In genomic region chr8:78741496-78741895, GRCm38 (mm10) we compare ENCODE assay signal across 8 mouse cellular contexts.
DNase-seq lines count a peak whose midpoint lies in the region; ATAC-seq and TF ChIP-seq lines count a peak whose summit lies in the region.

No protein-coding gene starts in this region.

- H3K9ac ChIP-seq in forebrain, embryonic 14.5 days (ENCODE audit: low read length): no peak overlapping the region
- no peak overlapping the region for H3K9ac ChIP-seq in neural tube, embryonic 11.5 days (ENCODE audit: low read length)
- no peak overlapping the region for H3K9ac ChIP-seq in intestine, embryonic 16.5 days (ENCODE audit: low read depth, low read length)
- no peak overlapping the region for H3K9ac ChIP-seq in stomach, postnatal 0 days (ENCODE audit: low read length)

- no peak for TF ChIP-seq CTCF in stomach, postnatal 0 days (IDR thresholded peaks at IDR 0.05; ENCODE audit: low read depth)

- no peak; the same call in 1 of the 2 replicates for ATAC-seq in forebrain, embryonic 14.5 days
- no peak for ATAC-seq in neural tube, embryonic 11.5 days (ENCODE audit: insufficient read depth, low FRiP score, low TSS enrichment)
- ATAC-seq in intestine, embryonic 16.5 days: peak; percentile 13; the same call in 1 of the 2 replicates
- no peak for ATAC-seq in stomach, postnatal 0 days (ENCODE audit: low FRiP score, low TSS enrichment)

- no peak for TF ChIP-seq EP300 in stomach, postnatal 0 days (optimal IDR thresholded peaks at IDR 0.05)

- no peak overlapping the region for H3K4me2 ChIP-seq in forebrain, embryonic 14.5 days (ENCODE audit: low read length)
- no peak overlapping the region for H3K4me2 ChIP-seq in neural tube, embryonic 11.5 days (ENCODE audit: low read depth)
- H3K4me2 ChIP-seq in intestine, embryonic 16.5 days (ENCODE audit: low read depth, low read length): 0 out of 2 replicates have a peak overlapping the region, but pooled peaks have one; percentile 21
- no peak overlapping the region for H3K4me2 ChIP-seq in stomach, postnatal 0 days (replicated peaks; ENCODE audit: low read depth)

- H3K27me3 ChIP-seq in forebrain, embryonic 10.5 days (ENCODE audit: poor library complexity, severe bottlenecking): no peaks in the 10 kb centered on the region
- H3K27me3 ChIP-seq in forebrain, embryonic 14.5 days (replicated peaks; ENCODE audit: control insufficient read depth, insufficient read depth, low read length): no peaks in the 10 kb centered on the region
- no peaks in the 10 kb centered on the region for H3K27me3 ChIP-seq in neural tube, embryonic 11.5 days (ENCODE audit: control insufficient read depth, insufficient read depth, low read length)
- no peaks in the 10 kb centered on the region for H3K27me3 ChIP-seq in intestine, embryonic 16.5 days (replicated peaks; ENCODE audit: control insufficient read depth, insufficient read depth, low read length)
- H3K27me3 ChIP-seq in stomach, postnatal 0 days (ENCODE audit: control insufficient read depth, insufficient read depth, low read length): no peaks in the 10 kb centered on the region

- no peaks in the 10 kb centered on the region for H3K36me3 ChIP-seq in forebrain, embryonic 10.5 days (replicated peaks)
- H3K36me3 ChIP-seq in forebrain, embryonic 14.5 days (ENCODE audit: control insufficient read depth, insufficient read depth, low read length): no peaks in the 10 kb centered on the region
- no peaks in the 10 kb centered on the region for H3K36me3 ChIP-seq in neural tube, embryonic 11.5 days (ENCODE audit: control insufficient read depth, insufficient read depth, low read length)
- H3K36me3 ChIP-seq in intestine, embryonic 16.5 days (ENCODE audit: control insufficient read depth, insufficient read depth, low read length): no peaks in the 10 kb centered on the region
- no peaks in the 10 kb centered on the region for H3K36me3 ChIP-seq in stomach, postnatal 0 days (ENCODE audit: control insufficient read depth, insufficient read depth, low read length)

- DNase-seq in forebrain, embryonic 10.5 days (ENCODE audit: extremely low spot score, low spot score): no peak
- no peak for DNase-seq in forebrain, embryonic 14.5 days (ENCODE audit: low spot score)
- peak; percentile 28 for DNase-seq in neural tube, embryonic 11.5 days (ENCODE audit: low spot score)
- no peak for DNase-seq in neural tube, embryonic 10.5 days (ENCODE audit: extremely low spot score, low spot score)
- no peak for DNase-seq in stomach, postnatal 0 days (ENCODE audit: low spot score)
- no peak for DNase-seq in frontal cortex, adult 2 months (ENCODE audit: extremely low spot score in 1 of 2, low spot score in 1 of 2)
- no peak for DNase-seq in retina, postnatal 1 day

- peak overlapping the region; percentile 20; the same call in 1 of the 2 replicates for H3K27ac ChIP-seq in forebrain, embryonic 10.5 days
- H3K27ac ChIP-seq in forebrain, embryonic 14.5 days (ENCODE audit: low read depth, low read length): no peak overlapping the region
- no peak overlapping the region for H3K27ac ChIP-seq in neural tube, embryonic 11.5 days (ENCODE audit: low read depth, low read length)
- H3K27ac ChIP-seq in intestine, embryonic 16.5 days (ENCODE audit: low read length): peak overlapping the region; percentile 88
- H3K27ac ChIP-seq in stomach, postnatal 0 days (replicated peaks): peak overlapping the region; percentile 89

- H3K4me3 ChIP-seq in forebrain, embryonic 10.5 days: no peak overlapping the region
- no peak overlapping the region for H3K4me3 ChIP-seq in forebrain, embryonic 14.5 days (ENCODE audit: low read depth, low read length)
- no peak overlapping the region for H3K4me3 ChIP-seq in neural tube, embryonic 11.5 days (ENCODE audit: low read depth, low read length)
- H3K4me3 ChIP-seq in intestine, embryonic 16.5 days (ENCODE audit: low read length): no peak overlapping the region
- H3K4me3 ChIP-seq in stomach, postnatal 0 days (ENCODE audit: low read depth, low read length): no peak overlapping the region

- 78% methylated on average over 3 of the region's 3 CpGs for WGBS in forebrain, embryonic 10.5 days
- 87% methylated on average over 3 of the region's 3 CpGs for WGBS in forebrain, embryonic 14.5 days
- 79% methylated on average over 3 of the region's 3 CpGs for WGBS in neural tube, embryonic 11.5 days
- WGBS in intestine, embryonic 16.5 days: 54% methylated on average over 3 of the region's 3 CpGs
- 47% methylated on average over 3 of the region's 3 CpGs for WGBS in stomach, postnatal 0 days

- H3K9me3 ChIP-seq in forebrain, embryonic 10.5 days: no peaks in the 10 kb centered on the region
- H3K9me3 ChIP-seq in forebrain, embryonic 14.5 days (replicated peaks; ENCODE audit: control insufficient read depth, low read length): no peaks in the 10 kb centered on the region
- H3K9me3 ChIP-seq in neural tube, embryonic 11.5 days (ENCODE audit: control insufficient read depth, low read length): no peaks in the 10 kb centered on the region
- no peaks in the 10 kb centered on the region for H3K9me3 ChIP-seq in intestine, embryonic 16.5 days (ENCODE audit: control insufficient read depth, low read length)
- no peaks in the 10 kb centered on the region for H3K9me3 ChIP-seq in stomach, postnatal 0 days (ENCODE audit: control insufficient read depth, low read length)

- H3K4me1 ChIP-seq in forebrain, embryonic 10.5 days: peaks cover 22% of the 10 kb centered on the region
- no peaks in the 10 kb centered on the region for H3K4me1 ChIP-seq in forebrain, embryonic 14.5 days (ENCODE audit: control insufficient read depth, insufficient read depth, low read length)
- H3K4me1 ChIP-seq in neural tube, embryonic 11.5 days (ENCODE audit: control insufficient read depth, insufficient read depth, low read length): no peaks in the 10 kb centered on the region
- H3K4me1 ChIP-seq in intestine, embryonic 16.5 days (ENCODE audit: control insufficient read depth, insufficient read depth, low read length): peaks cover 18% of the 10 kb centered on the region
- no peaks in the 10 kb centered on the region for H3K4me1 ChIP-seq in stomach, postnatal 0 days (replicated peaks; ENCODE audit: control insufficient read depth, insufficient read depth)

Comparison
In these comparisons a context has a peak if more than half of its experiments do, and no peak if none do; other contexts are left out.
1. H3K27ac ChIP-seq: peak in forebrain, embryonic 10.5 days (single experiment), intestine, embryonic 16.5 days (single experiment) and stomach, postnatal 0 days (single experiment); none in forebrain, embryonic 14.5 days (single experiment) and neural tube, embryonic 11.5 days (single experiment).